Mouse (Mus musculus): ENCODE data around the gene Nt5e. TPM values are rescaled to one million over a fixed set of nuclear protein-coding genes. Genes with fewer than 3 reads are reported as not detected.

The Nt5e gene
- polyA plus RNA-seq, 1 experiment from 2014 or later, result 0.93 TPM

- Histone ChIP-seq H3K9me3 (ENCODE audit: control insufficient read depth, low read length) (no peaks in the 10 kb centered on the region), H3K36me3 (ENCODE audit: control insufficient read depth, insufficient read depth, low read length) (no peaks in the 10 kb centered on the region), H3K27me3 (ENCODE audit: control insufficient read depth, insufficient read depth, low read length) (no peaks in the 10 kb centered on the region; the same call in 1 of the 2 replicates), H3K4me2 (no peak overlapping the region), H3K27ac (ENCODE audit: low read depth, low read length) (no peak overlapping the region), H3K4me1 (ENCODE audit: control insufficient read depth, insufficient read depth, low read length) (peaks cover 8% of the 10 kb centered on the region; the same call in 1 of the 2 replicates), H3K9ac (ENCODE audit: low read length) (no peak overlapping the region), H3K4me3 (ENCODE audit: low read depth, low read length) (no peak overlapping the region)
- no peak for DNase-seq (ENCODE audit: low spot score, missing footprints)
- ATAC-seq (ENCODE audit: low FRiP score), result no peak
- WGBS, result 82% methylated on average over 1 of the region's 2 CpGs
Measured at GRCm38 (mm10) chr9:88335839-88336238, 8.8 kb downstream of the Nt5e start.

GRCm38 (mm10) chr9:88340819-88341218 is 13.8 kb downstream of the Nt5e start:
- H3K4me3 ChIP-seq (ENCODE audit: low read depth, low read length), result no peak overlapping the region
- H3K36me3 ChIP-seq (ENCODE audit: control insufficient read depth, insufficient read depth, low read length), result no peaks in the 10 kb centered on the region
- H3K4me2 ChIP-seq, result no peak overlapping the region
- H3K9ac ChIP-seq (ENCODE audit: low read length), result no peak overlapping the region
- H3K9me3 ChIP-seq (ENCODE audit: control insufficient read depth, low read length), result no peaks in the 10 kb centered on the region
- no peaks in the 10 kb centered on the region for H3K27me3 ChIP-seq (ENCODE audit: control insufficient read depth, insufficient read depth, low read length)
- DNase-seq (ENCODE audit: low spot score, missing footprints) (no peak), ATAC-seq (ENCODE audit: low FRiP score) (no peak)
- 87% methylated on average over 3 of the region's 3 CpGs for WGBS
- no peak overlapping the region for H3K27ac ChIP-seq (ENCODE audit: low read depth, low read length)
- H3K4me1 ChIP-seq (ENCODE audit: control insufficient read depth, insufficient read depth, low read length), result no peaks in the 10 kb centered on the region

- Histone ChIP-seq H3K27me3 (ENCODE audit: control insufficient read depth, insufficient read depth, low read length) (no peaks in the 10 kb centered on the region), H3K4me1 (ENCODE audit: control insufficient read depth, insufficient read depth, low read length) (no peaks in the 10 kb centered on the region), H3K4me3 (ENCODE audit: low read depth, low read length) (no peak overlapping the region), H3K36me3 (ENCODE audit: control insufficient read depth, insufficient read depth, low read length) (no peaks in the 10 kb centered on the region), H3K9ac (ENCODE audit: low read length) (no peak overlapping the region), H3K9me3 (ENCODE audit: control insufficient read depth, low read length) (no peaks in the 10 kb centered on the region), H3K27ac (ENCODE audit: low read depth, low read length) (no peak overlapping the region), H3K4me2 (no peak overlapping the region)
- DNase-seq (ENCODE audit: low spot score, missing footprints) (no peak), ATAC-seq (ENCODE audit: low FRiP score) (no peak)
- WGBS, result 57% methylated on average over 7 of the region's 7 CpGs
Measured at GRCm38 (mm10) chr9:88342241-88342640, 15.2 kb downstream of the Nt5e start.

GRCm38 (mm10) chr9:88342701-88343100 is 15.7 kb downstream of the Nt5e start:
- no peak overlapping the region for H3K9ac ChIP-seq (ENCODE audit: low read length)
- H3K36me3 ChIP-seq (ENCODE audit: control insufficient read depth, insufficient read depth, low read length), result no peaks in the 10 kb centered on the region
- no peak overlapping the region for H3K27ac ChIP-seq (ENCODE audit: low read depth, low read length)
- no peak for DNase-seq (ENCODE audit: low spot score, missing footprints)
- no peaks in the 10 kb centered on the region for H3K27me3 ChIP-seq (ENCODE audit: control insufficient read depth, insufficient read depth, low read length)
- H3K9me3 ChIP-seq (ENCODE audit: control insufficient read depth, low read length), result no peaks in the 10 kb centered on the region
- no peak for ATAC-seq (ENCODE audit: low FRiP score)
- 80% methylated on average over 3 of the region's 3 CpGs for WGBS
- H3K4me3 ChIP-seq (ENCODE audit: low read depth, low read length), result no peak overlapping the region
- no peaks in the 10 kb centered on the region for H3K4me1 ChIP-seq (ENCODE audit: control insufficient read depth, insufficient read depth, low read length)
- no peak overlapping the region for H3K4me2 ChIP-seq

- DNase-seq (ENCODE audit: low spot score, missing footprints) (no peak), ATAC-seq (ENCODE audit: low FRiP score) (no peak)
- 91% methylated on average over 2 of the region's 2 CpGs for WGBS
- Histone ChIP-seq H3K9ac (ENCODE audit: low read length) (no peak overlapping the region), H3K4me1 (ENCODE audit: control insufficient read depth, insufficient read depth, low read length) (no peaks in the 10 kb centered on the region), H3K36me3 (ENCODE audit: control insufficient read depth, insufficient read depth, low read length) (no peaks in the 10 kb centered on the region), H3K9me3 (ENCODE audit: control insufficient read depth, low read length) (no peaks in the 10 kb centered on the region), H3K4me2 (no peak overlapping the region), H3K27ac (ENCODE audit: low read depth, low read length) (no peak overlapping the region), H3K27me3 (ENCODE audit: control insufficient read depth, insufficient read depth, low read length) (no peaks in the 10 kb centered on the region), H3K4me3 (ENCODE audit: low read depth, low read length) (no peak overlapping the region)
Measured at GRCm38 (mm10) chr9:88344424-88344823, 17.4 kb downstream of the Nt5e start.

- H3K4me3 ChIP-seq (ENCODE audit: low read depth, low read length), result no peak overlapping the region
- H3K36me3 ChIP-seq (ENCODE audit: control insufficient read depth, insufficient read depth, low read length), result no peaks in the 10 kb centered on the region
- no peaks in the 10 kb centered on the region for H3K9me3 ChIP-seq (ENCODE audit: control insufficient read depth, low read length)
- no peak for DNase-seq (ENCODE audit: low spot score, missing footprints)
- no peak for ATAC-seq (ENCODE audit: low FRiP score)
- H3K4me1 ChIP-seq (ENCODE audit: control insufficient read depth, insufficient read depth, low read length), result no peaks in the 10 kb centered on the region
- H3K4me2 ChIP-seq, result no peak overlapping the region
- no peaks in the 10 kb centered on the region for H3K27me3 ChIP-seq (ENCODE audit: control insufficient read depth, insufficient read depth, low read length)
- H3K9ac ChIP-seq (ENCODE audit: low read length), result no peak overlapping the region
- no peak overlapping the region for H3K27ac ChIP-seq (ENCODE audit: low read depth, low read length)
- 77% methylated on average over 5 of the region's 5 CpGs for WGBS
Measured at GRCm38 (mm10) chr9:88346857-88347256, 19.9 kb downstream of the Nt5e start.

GRCm38 (mm10) chr9:88348623-88349022 is 21.6 kb downstream of the Nt5e start:
- 87% methylated on average over 6 of the region's 6 CpGs for WGBS

GRCm38 (mm10) chr9:88350317-88350716 is 23.3 kb downstream of the Nt5e start:
- Histone ChIP-seq H3K27me3 (ENCODE audit: control insufficient read depth, insufficient read depth, low read length) (no peaks in the 10 kb centered on the region), H3K4me1 (ENCODE audit: control insufficient read depth, insufficient read depth, low read length) (no peaks in the 10 kb centered on the region), H3K9ac (ENCODE audit: low read length) (no peak overlapping the region), H3K4me3 (ENCODE audit: low read depth, low read length) (no peak overlapping the region), H3K36me3 (ENCODE audit: control insufficient read depth, insufficient read depth, low read length) (no peaks in the 10 kb centered on the region), H3K4me2 (no peak overlapping the region), H3K9me3 (ENCODE audit: control insufficient read depth, low read length) (no peaks in the 10 kb centered on the region), H3K27ac (ENCODE audit: low read depth, low read length) (no peak overlapping the region)
- DNase-seq (ENCODE audit: low spot score, missing footprints), result no peak
- WGBS, result 77% methylated on average over 1 of the region's 1 CpGs
- ATAC-seq (ENCODE audit: low FRiP score), result no peak

More at GRCm38 (mm10) chr9:88348623-88349022, 21.6 kb downstream of the Nt5e start:
- no peak overlapping the region for H3K27ac ChIP-seq (ENCODE audit: low read depth, low read length)
- ATAC-seq (ENCODE audit: low FRiP score) (no peak), DNase-seq (ENCODE audit: low spot score, missing footprints) (no peak)
- no peak overlapping the region for H3K9ac ChIP-seq (ENCODE audit: low read length)
- no peak overlapping the region for H3K4me2 ChIP-seq
- H3K36me3 ChIP-seq (ENCODE audit: control insufficient read depth, insufficient read depth, low read length), result no peaks in the 10 kb centered on the region
- H3K4me3 ChIP-seq (ENCODE audit: low read depth, low read length), result no peak overlapping the region
- no peaks in the 10 kb centered on the region for H3K4me1 ChIP-seq (ENCODE audit: control insufficient read depth, insufficient read depth, low read length)
- H3K9me3 ChIP-seq (ENCODE audit: control insufficient read depth, low read length), result no peaks in the 10 kb centered on the region
- no peaks in the 10 kb centered on the region for H3K27me3 ChIP-seq (ENCODE audit: control insufficient read depth, insufficient read depth, low read length)

GRCm38 (mm10) chr9:88351163-88351562 is 24.2 kb downstream of the Nt5e start:
- Histone ChIP-seq H3K27me3 (ENCODE audit: control insufficient read depth, insufficient read depth, low read length) (no peaks in the 10 kb centered on the region), H3K36me3 (ENCODE audit: control insufficient read depth, insufficient read depth, low read length) (no peaks in the 10 kb centered on the region), H3K9ac (ENCODE audit: low read length) (no peak overlapping the region), H3K9me3 (ENCODE audit: control insufficient read depth, low read length) (no peaks in the 10 kb centered on the region), H3K4me1 (ENCODE audit: control insufficient read depth, insufficient read depth, low read length) (no peaks in the 10 kb centered on the region), H3K4me3 (ENCODE audit: low read depth, low read length) (no peak overlapping the region), H3K4me2 (no peak overlapping the region), H3K27ac (ENCODE audit: low read depth, low read length) (no peak overlapping the region)
- DNase-seq (ENCODE audit: low spot score, missing footprints), result no peak
- no peak for ATAC-seq (ENCODE audit: low FRiP score)
- 81% methylated on average over 3 of the region's 3 CpGs for WGBS

GRCm38 (mm10) chr9:88352741-88353140 is 25.7 kb downstream of the Nt5e start:
- no peak for ATAC-seq (ENCODE audit: low FRiP score)
- H3K9ac ChIP-seq (ENCODE audit: low read length), result no peak overlapping the region
- WGBS, result 72% methylated on average over 6 of the region's 6 CpGs
- no peak overlapping the region for H3K4me2 ChIP-seq
- H3K27me3 ChIP-seq (ENCODE audit: control insufficient read depth, insufficient read depth, low read length), result no peaks in the 10 kb centered on the region
- DNase-seq (ENCODE audit: low spot score, missing footprints), result no peak
- no peak overlapping the region for H3K27ac ChIP-seq (ENCODE audit: low read depth, low read length)
- no peak overlapping the region for H3K4me3 ChIP-seq (ENCODE audit: low read depth, low read length)
- no peaks in the 10 kb centered on the region for H3K4me1 ChIP-seq (ENCODE audit: control insufficient read depth, insufficient read depth, low read length)
- H3K9me3 ChIP-seq (ENCODE audit: control insufficient read depth, low read length), result no peaks in the 10 kb centered on the region
- no peaks in the 10 kb centered on the region for H3K36me3 ChIP-seq (ENCODE audit: control insufficient read depth, insufficient read depth, low read length)
